In genomic region chr3:146255123-146255522, GRCm38 (mm10) we compare ENCODE assay signal across 19 mouse cellular contexts. TPM values are rescaled to one million over a fixed set of nuclear protein-coding genes. Genes with fewer than 3 reads are reported as not detected.
"Had no signal": no experiment of that assay in that cellular context is flagged by ENCODE, and none has a peak within 500 bp of the region (broad histone marks: within the 10 kb centered on the region; RNA-seq: fewer than 3 reads in every experiment).

No protein-coding gene starts in this region.

- DNase-seq: liver; liver, embryonic 13.5 days; liver, postnatal 0 days; right cerebral cortex, postnatal 14 days; thymus, adult 2 months; thymus, postnatal 25 days; thymus, postnatal 4 days had no signal

- H3K4me2 ChIP-seq: liver, embryonic 11.5 days; liver, embryonic 13.5 days; liver, embryonic 15.5 days; midbrain, embryonic 11.5 days; midbrain, embryonic 13.5 days; midbrain, embryonic 15.5 days; neural tube, embryonic 12.5 days; stomach, embryonic 15.5 days had no signal

- H3K9ac ChIP-seq: liver, embryonic 13.5 days; liver, embryonic 15.5 days; liver, postnatal 0 days; midbrain, embryonic 13.5 days; midbrain, embryonic 15.5 days; neural tube, embryonic 12.5 days; stomach, embryonic 15.5 days had no signal

- H3K36me3 ChIP-seq: liver, embryonic 13.5 days; liver, embryonic 15.5 days; midbrain, embryonic 13.5 days; midbrain, embryonic 15.5 days; neural tube, embryonic 12.5 days; stomach, embryonic 15.5 days had no signal

- H3K9me3 ChIP-seq: liver, embryonic 13.5 days; liver, embryonic 15.5 days; midbrain, embryonic 13.5 days; midbrain, embryonic 15.5 days; neural tube, embryonic 12.5 days; stomach, embryonic 15.5 days had no signal

- H3K27me3 ChIP-seq: liver, embryonic 13.5 days; liver, embryonic 15.5 days; midbrain, embryonic 13.5 days; midbrain, embryonic 15.5 days; neural tube, embryonic 12.5 days; stomach, embryonic 15.5 days had no signal

- H3K4me3 ChIP-seq: liver, embryonic 13.5 days; liver, embryonic 15.5 days; midbrain, embryonic 13.5 days; midbrain, embryonic 15.5 days; neural tube, embryonic 12.5 days; stomach, embryonic 15.5 days had no signal

- H3K27ac ChIP-seq: liver, embryonic 13.5 days; liver, embryonic 15.5 days; macrophage; midbrain, embryonic 13.5 days; midbrain, embryonic 15.5 days; neural tube, embryonic 12.5 days; stomach, embryonic 15.5 days; stomach, postnatal 0 days had no signal

- H3K4me1 ChIP-seq: liver, embryonic 13.5 days; liver, embryonic 15.5 days; midbrain, embryonic 13.5 days; midbrain, embryonic 15.5 days; neural tube, embryonic 12.5 days; stomach, embryonic 15.5 days had no signal

- ATAC-seq: liver, postnatal 0 days; midbrain, embryonic 13.5 days; midbrain, embryonic 15.5 days had no signal

RNA-seq across cellular contexts. Expression of gene Lpar3, which starts 34.4 kb away (rescaled TPM):
- total RNA-seq: megakaryocyte progenitor cell, adult 5-6 weeks; monocyte, adult 5-6 weeks; neutrophil, adult 5-6 weeks had no signal
- polyA plus RNA-seq: liver, postnatal 0 days; macrophage had no signal
